Mouse (Mus musculus) megakaryocyte, embryonic 14.5 days (primary cell): ENCODE results near the gene Trio.

Experiments used
- FLI1 ChIP-seq: IDR thresholded peaks from 2 replicates; pipeline ENCODE4 v1.6.1; 2012; ENCODE audit warnings: low read length, inconsistent platforms, mixed read lengths
- GATA1 ChIP-seq: IDR thresholded peaks from 3 replicates; pipeline ENCODE4 v1.6.1; 2012; ENCODE audit warnings: mixed read lengths, low read length, inconsistent platforms, borderline replicate concordance

DNA sequence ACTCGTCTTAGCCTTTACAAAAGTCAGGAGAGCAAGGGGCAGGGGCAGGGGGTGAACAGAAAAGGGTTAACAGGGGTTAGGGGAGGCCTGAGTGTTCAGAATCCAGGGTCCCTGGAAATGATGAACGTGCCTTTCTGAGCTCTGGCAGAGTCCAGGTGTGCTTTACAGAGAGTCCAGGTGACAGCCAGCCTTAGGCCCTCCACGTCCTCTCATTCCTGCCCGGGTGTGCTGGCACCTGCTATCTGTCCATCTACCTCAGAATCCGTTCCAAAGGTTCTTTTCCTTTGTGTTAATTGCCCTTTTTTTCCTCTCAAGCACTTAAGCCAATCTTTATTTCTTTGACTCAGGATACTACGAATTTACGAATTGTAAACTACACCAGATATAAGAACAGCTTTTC lies 32.1 kb downstream of the Trio start:
- TF ChIP-seq GATA1 (no peak), FLI1 (no peak)
